In genomic region chr11:7502045-7502444, GRCm38 (mm10) we compare ENCODE assay signal across 23 mouse cellular contexts.
A peak's percentile ranks its signal among the peaks of the same experiment; 100 is the strongest.
DNase-seq lines count a peak whose midpoint lies in the region; ATAC-seq and TF ChIP-seq lines count a peak whose summit lies in the region.
"Had no signal": no experiment of that assay in that cellular context is flagged by ENCODE, and none has a peak within 500 bp of the region (broad histone marks: within the 10 kb centered on the region; RNA-seq: fewer than 3 reads in every experiment).

No protein-coding gene starts in this region.

- H3K27ac ChIP-seq in forebrain, embryonic 14.5 days (ENCODE audit: low read depth, low read length): no peak overlapping the region
- H3K27ac ChIP-seq in forebrain, embryonic 12.5 days: no peak overlapping the region
- 0 out of 2 replicates have a peak overlapping the region, but pooled peaks have one; percentile 29 for H3K27ac ChIP-seq in kidney, embryonic 15.5 days
- H3K27ac ChIP-seq in brown adipose tissue, adult 24 weeks (replicated peaks; ENCODE audit: low read depth, low read length): peak overlapping the region; percentile 47; the same call in 1 of the 2 replicates
- H3K27ac ChIP-seq in stomach, postnatal 0 days (replicated peaks): no peak overlapping the region
- H3K27ac ChIP-seq: intestine, embryonic 15.5 days; liver, embryonic 12.5 days; midbrain, embryonic 12.5 days; neural tube, embryonic 15.5 days had no signal

- H3K27me3 ChIP-seq in forebrain, embryonic 14.5 days (replicated peaks; ENCODE audit: control insufficient read depth, insufficient read depth, low read length): no peaks in the 10 kb centered on the region
- no peaks in the 10 kb centered on the region for H3K27me3 ChIP-seq in forebrain, embryonic 12.5 days
- no peaks in the 10 kb centered on the region for H3K27me3 ChIP-seq in kidney, embryonic 15.5 days
- no peaks in the 10 kb centered on the region for H3K27me3 ChIP-seq in stomach, postnatal 0 days (ENCODE audit: control insufficient read depth, insufficient read depth, low read length)
- H3K27me3 ChIP-seq: intestine, embryonic 15.5 days; liver, embryonic 12.5 days; midbrain, embryonic 12.5 days; neural tube, embryonic 15.5 days; Patski had no signal

- H3K4me1 ChIP-seq in forebrain, embryonic 14.5 days (ENCODE audit: control insufficient read depth, insufficient read depth, low read length): no peaks in the 10 kb centered on the region
- no peaks in the 10 kb centered on the region for H3K4me1 ChIP-seq in forebrain, embryonic 12.5 days
- peaks cover 18% of the 10 kb centered on the region for H3K4me1 ChIP-seq in kidney, embryonic 15.5 days
- H3K4me1 ChIP-seq in brown adipose tissue, adult 24 weeks (ENCODE audit: control insufficient read depth, insufficient read depth, insufficient read length, low read length): peaks cover 10% of the 10 kb centered on the region
- no peaks in the 10 kb centered on the region for H3K4me1 ChIP-seq in stomach, postnatal 0 days (replicated peaks; ENCODE audit: control insufficient read depth, insufficient read depth)
- H3K4me1 ChIP-seq: intestine, embryonic 15.5 days; liver, embryonic 12.5 days; midbrain, embryonic 12.5 days; neural tube, embryonic 15.5 days had no signal

- no peaks in the 10 kb centered on the region for H3K9me3 ChIP-seq in forebrain, embryonic 14.5 days (replicated peaks; ENCODE audit: control insufficient read depth, low read length)
- no peaks in the 10 kb centered on the region for H3K9me3 ChIP-seq in forebrain, embryonic 12.5 days
- H3K9me3 ChIP-seq in kidney, embryonic 15.5 days (replicated peaks): no peaks in the 10 kb centered on the region
- no peaks in the 10 kb centered on the region for H3K9me3 ChIP-seq in stomach, postnatal 0 days (ENCODE audit: control insufficient read depth, low read length)
- H3K9me3 ChIP-seq: intestine, embryonic 15.5 days; liver, embryonic 12.5 days; midbrain, embryonic 12.5 days; neural tube, embryonic 15.5 days had no signal

- DNase-seq in forebrain, embryonic 14.5 days (ENCODE audit: low spot score): peak; percentile 16
- no peak for DNase-seq in kidney, postnatal 14 days
- peak; percentile 14 for DNase-seq in 3134 (ENCODE audit: extremely low read depth, insufficient read length, low spot score)
- no peak for DNase-seq in stomach, postnatal 0 days (ENCODE audit: low spot score)
- DNase-seq: adrenal gland, postnatal 14 days; cerebellum, postnatal 36 days; heart, postnatal 14 days; layer of hippocampus, postnatal 36 days; lung, embryonic 14.5 days; lung, postnatal 4 days; right cerebral cortex, postnatal 4 days; thymus, postnatal 36 days had no signal

- no peak overlapping the region for H3K4me2 ChIP-seq in forebrain, embryonic 14.5 days (ENCODE audit: low read length)
- H3K4me2 ChIP-seq in forebrain, embryonic 12.5 days: no peak overlapping the region
- H3K4me2 ChIP-seq in kidney, embryonic 15.5 days: no peak overlapping the region
- no peak overlapping the region for H3K4me2 ChIP-seq in stomach, postnatal 0 days (replicated peaks; ENCODE audit: low read depth)
- H3K4me2 ChIP-seq: heart, embryonic 11.5 days; intestine, embryonic 15.5 days; liver, embryonic 12.5 days; lung, embryonic 14.5 days; midbrain, embryonic 12.5 days; neural tube, embryonic 15.5 days had no signal

- 64% methylated on average over 2 of the region's 2 CpGs for WGBS in forebrain, embryonic 14.5 days
- 74% methylated on average over 2 of the region's 2 CpGs for WGBS in forebrain, embryonic 12.5 days
- 40% methylated on average over 2 of the region's 2 CpGs for WGBS in kidney, embryonic 15.5 days
- WGBS in stomach, postnatal 0 days: 57% methylated on average over 2 of the region's 2 CpGs

- H3K9ac ChIP-seq in forebrain, embryonic 14.5 days (ENCODE audit: low read length): no peak overlapping the region
- H3K9ac ChIP-seq in forebrain, embryonic 12.5 days: no peak overlapping the region
- H3K9ac ChIP-seq in kidney, embryonic 15.5 days: no peak overlapping the region
- H3K9ac ChIP-seq in stomach, postnatal 0 days (ENCODE audit: low read length): no peak overlapping the region
- H3K9ac ChIP-seq: intestine, embryonic 15.5 days; liver, embryonic 12.5 days; lung, embryonic 14.5 days; midbrain, embryonic 12.5 days; neural tube, embryonic 15.5 days had no signal

- TF ChIP-seq CTCF in stomach, postnatal 0 days (IDR thresholded peaks at IDR 0.05; ENCODE audit: low read depth): no peak

- peak; percentile 66 for ATAC-seq in forebrain, embryonic 14.5 days
- ATAC-seq in forebrain, embryonic 12.5 days (ENCODE audit: low FRiP score): no peak
- peak; percentile 87 for ATAC-seq in kidney, embryonic 15.5 days (replicated peaks; ENCODE audit: low FRiP score)
- no peak for ATAC-seq in stomach, postnatal 0 days (ENCODE audit: low FRiP score, low TSS enrichment)
- ATAC-seq: activated CD4-positive, CD25-positive, alpha-beta regulatory T cell, adult 4 months; intestine, embryonic 15.5 days; liver, embryonic 12.5 days; Patski had no signal

- no peak overlapping the region for H3K4me3 ChIP-seq in forebrain, embryonic 14.5 days (ENCODE audit: low read depth, low read length)
- H3K4me3 ChIP-seq in forebrain, embryonic 12.5 days (replicated peaks): no peak overlapping the region
- no peak overlapping the region for H3K4me3 ChIP-seq in kidney, embryonic 15.5 days (replicated peaks)
- no peak overlapping the region for H3K4me3 ChIP-seq in brown adipose tissue, adult 24 weeks (ENCODE audit: insufficient read depth, low read depth, low read length)
- no peak overlapping the region for H3K4me3 ChIP-seq in stomach, postnatal 0 days (ENCODE audit: low read depth, low read length)
- H3K4me3 ChIP-seq: intestine, embryonic 15.5 days; liver, embryonic 12.5 days; midbrain, embryonic 12.5 days; myocyte; neural tube, embryonic 15.5 days had no signal

- no peaks in the 10 kb centered on the region for H3K36me3 ChIP-seq in forebrain, embryonic 14.5 days (ENCODE audit: control insufficient read depth, insufficient read depth, low read length)
- no peaks in the 10 kb centered on the region for H3K36me3 ChIP-seq in forebrain, embryonic 12.5 days (replicated peaks)
- no peaks in the 10 kb centered on the region for H3K36me3 ChIP-seq in kidney, embryonic 15.5 days
- no peaks in the 10 kb centered on the region for H3K36me3 ChIP-seq in stomach, postnatal 0 days (ENCODE audit: control insufficient read depth, insufficient read depth, low read length)
- H3K36me3 ChIP-seq: intestine, embryonic 15.5 days; liver, embryonic 12.5 days; midbrain, embryonic 12.5 days; neural tube, embryonic 15.5 days had no signal

- no peak for TF ChIP-seq EP300 in stomach, postnatal 0 days (optimal IDR thresholded peaks at IDR 0.05)

Comparison
In these comparisons a context has a peak if more than half of its experiments do, and no peak if none do; other contexts are left out.
1. ATAC-seq: peak in forebrain, embryonic 14.5 days (single experiment) and kidney, embryonic 15.5 days (single experiment); none in forebrain, embryonic 12.5 days (single experiment) and stomach, postnatal 0 days (single experiment).
2. DNase-seq: peak in forebrain, embryonic 14.5 days (single experiment) and 3134 (single experiment); none in kidney, postnatal 14 days (single experiment) and stomach, postnatal 0 days (single experiment).
3. H3K27ac ChIP-seq: peak in kidney, embryonic 15.5 days (single experiment) and brown adipose tissue, adult 24 weeks (single experiment); none in forebrain, embryonic 14.5 days (single experiment), forebrain, embryonic 12.5 days (single experiment) and stomach, postnatal 0 days (single experiment).